Mouse (Mus musculus): ENCODE measurements around the gene Zfp687. TPM values are rescaled to one million over a fixed set of nuclear protein-coding genes. Genes with fewer than 3 reads are reported as not detected.

Gene Zfp687
- polyA plus RNA-seq, 2 experiments from 2014 or later, result 10.9 to 24.0 TPM

DNA sequence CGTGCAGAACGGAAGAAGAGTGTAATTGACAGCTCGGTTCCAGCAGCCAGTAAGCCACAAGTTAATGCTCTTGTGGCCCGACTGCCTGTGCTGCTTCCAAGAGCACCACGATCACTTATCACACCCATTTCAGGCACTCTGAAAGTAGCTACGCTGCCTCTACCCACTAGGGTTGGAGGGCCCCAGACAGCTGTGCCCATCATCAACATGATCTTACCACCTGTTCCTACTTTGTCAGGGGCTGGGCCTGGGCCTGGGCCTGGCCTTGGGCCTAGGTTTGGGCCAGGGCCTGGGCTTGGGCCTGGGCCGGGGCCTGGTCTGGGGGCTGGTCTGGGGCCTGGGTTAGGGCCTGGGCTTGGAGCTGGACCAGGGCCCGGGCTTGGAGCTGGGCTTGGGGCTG lies 57.0 kb downstream of the Zfp687 start:
- ATAC-seq, result no peak

Other genes with a start within 250 kb of the Zfp687 start
- gene Cgn, start 229.0 kb downstream of the Zfp687 start, polyA plus RNA-seq (2017; shearing (Covaris generic)), result under 1 TPM in 1 of 2 experiments, not detected in 1; 0.26 TPM
- 10 to 100 TPM; 21.3 to 22.0 TPM for gene Pogz, start 177.9 kb downstream of the Zfp687 start, polyA plus RNA-seq (2017; shearing (Covaris generic))
- gene Psmb4, start 128.5 kb downstream of the Zfp687 start, polyA plus RNA-seq (2017; shearing (Covaris generic)), result 100 to 1,000 TPM; 114 to 155 TPM
- 1 to 10 TPM; 4.6 to 5.2 TPM for gene Selenbp1, start 82.4 kb downstream of the Zfp687 start, polyA plus RNA-seq (2017; shearing (Covaris generic))
- gene Rfx5, start 61.4 kb downstream of the Zfp687 start, polyA plus RNA-seq (2017; shearing (Covaris generic)), result 10 to 100 TPM in 1 of 2 experiments, 1 to 10 TPM in 1; 9.4 to 10.9 TPM
- 10 to 100 TPM in 1 of 2 experiments, 1 to 10 TPM in 1; 9.4 to 17.1 TPM for gene Pi4kb, start 40.7 kb downstream of the Zfp687 start, polyA plus RNA-seq (2017; shearing (Covaris generic))
- gene Psmd4, start 27.2 kb upstream of the Zfp687 start, polyA plus RNA-seq (2017; shearing (Covaris generic)), result 100 to 1,000 TPM; 171 to 277 TPM
- 10 to 100 TPM; 13.4 to 14.3 TPM for gene Pip5k1a, start 91.5 kb upstream of the Zfp687 start, polyA plus RNA-seq (2017; shearing (Covaris generic))
- gene Vps72, start 95.6 kb upstream of the Zfp687 start, polyA plus RNA-seq (2017; shearing (Covaris generic)), result 10 to 100 TPM; 64.3 to 69.5 TPM
- 1 to 10 TPM; 2.5 TPM for gene Tmod4, start 109.0 kb upstream of the Zfp687 start, polyA plus RNA-seq (2017; shearing (Covaris generic))
- 100 to 1,000 TPM; 110 TPM for gene Scnm1, start 118.6 kb upstream of the Zfp687 start, polyA plus RNA-seq (2017; shearing (Covaris generic))
- 10 to 100 TPM; 25.4 to 43.9 TPM for gene Lysmd1, start 118.6 kb upstream of the Zfp687 start, polyA plus RNA-seq (2017; shearing (Covaris generic))
- gene Tnfaip8l2, start 126.9 kb upstream of the Zfp687 start, polyA plus RNA-seq (2017; shearing (Covaris generic)), result 100 to 1,000 TPM; 238 to 312 TPM
- gene Sema6c, start 145.0 kb upstream of the Zfp687 start, polyA plus RNA-seq (2017; shearing (Covaris generic)), result under 1 TPM in 1 of 2 experiments, not detected in 1; 0.08 TPM
- gene Gabpb2, start 202.5 kb upstream of the Zfp687 start, polyA plus RNA-seq (2017; shearing (Covaris generic)), result 10 to 100 TPM; 31.0 to 37.1 TPM
- gene Cdc42se1, start 213.3 kb upstream of the Zfp687 start, polyA plus RNA-seq (2017; shearing (Covaris generic)), result 100 to 1,000 TPM; 218 to 256 TPM
- 10 to 100 TPM; 19.0 to 24.1 TPM for gene Mllt11, start 216.7 kb upstream of the Zfp687 start, polyA plus RNA-seq (2017; shearing (Covaris generic))
- gene Gm128, start 226.2 kb upstream of the Zfp687 start, polyA plus RNA-seq (2017; shearing (Covaris generic)), result 1 to 10 TPM in 1 of 2 experiments, under 1 TPM in 1; 0.65 to 1.1 TPM
- not detected for gene Bnipl, start 235.7 kb upstream of the Zfp687 start, polyA plus RNA-seq (2017; shearing (Covaris generic))

Measured in CD4-positive, CD25-positive, alpha-beta regulatory T cell, adult 4 months (primary cell).